Mouse (Mus musculus) kidney, embryonic 14.5 days (tissue): ENCODE measurements around the gene Khk. TPM values are rescaled to one million over a fixed set of nuclear protein-coding genes. Genes with fewer than 3 reads are reported as not detected.

ENCODE experiments used
- ATAC-seq: fragments of 200-750 bp; cut with Nextera tagmentation; 2 replicates; pipeline ENCODE4 v1.8.0; 2017; ENCODE audit warnings: moderate number of reproducible peaks, mild to moderate bottlenecking, moderate TSS enrichment, moderate library complexity; ENCODE audit not compliant: low FRiP score, low TSS enrichment
- H3K27ac ChIP-seq: fragments of 300-500 bp; sonication (generic); 2 replicates; pipeline ENCODE4 v1.5.1; 2014; ENCODE audit warnings: low read depth, mild to moderate bottlenecking, low read length, moderate library complexity, mixed read lengths
- H3K27me3 ChIP-seq: fragments of 300-500 bp; sonication (generic); 2 replicates; pipeline ENCODE4 v1.6.1; 2014; ENCODE audit warnings: mild to moderate bottlenecking, low read length; ENCODE audit not compliant: control insufficient read depth, insufficient read depth
- H3K36me3 ChIP-seq: fragments of 300-500 bp; sonication (generic); 2 replicates; pipeline ENCODE4 v1.6.1; 2014; ENCODE audit warnings: low read length, mixed read lengths; ENCODE audit not compliant: control insufficient read depth, insufficient read depth
- H3K4me1 ChIP-seq: fragments of 300-500 bp; sonication (generic); 2 replicates; pipeline ENCODE4 v1.6.1; 2014; ENCODE audit warnings: low read length, mixed read lengths; ENCODE audit not compliant: control insufficient read depth, insufficient read depth
- H3K4me2 ChIP-seq: fragments of 300-500 bp; sonication (generic); replicated peaks from 2 replicates; pipeline ENCODE4 v1.6.1; 2014; ENCODE audit warnings: low read depth, mild to moderate bottlenecking, low read length
- H3K4me3 ChIP-seq: fragments of 300-500 bp; sonication (generic); 2 replicates; pipeline ENCODE4 v1.5.1; 2014; ENCODE audit warnings: mild to moderate bottlenecking, low read length
- H3K9ac ChIP-seq: fragments of 300-500 bp; sonication (generic); 2 replicates; pipeline ENCODE4 v1.6.1; 2014; ENCODE audit warnings: low read depth, mild to moderate bottlenecking, low read length, moderate library complexity
- H3K9me3 ChIP-seq: fragments of 300-500 bp; sonication (generic); 2 replicates; pipeline ENCODE4 v1.6.1; 2016; ENCODE audit warnings: low read length; ENCODE audit not compliant: control insufficient read depth
- WGBS: fragments of 180-500 bp; shearing (Covaris S2); extraction: QIAGEN DNeasy Blood & Tissue Kit; methylation state at CpG from one replicate; pipeline ENCODE4 v1.1.7; 2014; 5-methylcytosine and 5-hydroxymethylcytosine counted together
- polyA plus RNA-seq: library from polyadenylated mRNA; unstranded; fragments of >200 nt; fragmentation: Nextera tagmentation; extraction: Ambion mirVana; gene quantifications from 2 replicates; pipeline ENCODE4 v1.2.1, GENCODE M21; 2014

The Khk gene
- polyA plus RNA-seq, 1 experiment from 2014 or later, result 31.4 TPM

- Histone ChIP-seq H3K4me2 (no peak within 1 kb of the TSS), H3K27me3 (no peaks in the 10 kb centered on the region), H3K4me1 (peaks cover 3% of the 10 kb centered on the region; the same call in 1 of the 2 replicates), H3K36me3 (no peaks in the 10 kb centered on the region), H3K27ac (no peak within 1 kb of the TSS), H3K4me3 (no peak within 1 kb of the TSS), H3K9me3 (no peaks in the 10 kb centered on the region), H3K9ac (no peak within 1 kb of the TSS)
- peak; percentile 22; the same call in 1 of the 2 replicates for ATAC-seq
- 64% methylated on average over 8 of the region's 8 CpGs for WGBS
Measured at GRCm38 (mm10) chr5:30968416-30968815, 47.2 kb downstream of the Khk start, which contains the start of gene Tcf23. Gene Tcf23, plus strand, starts transcription at chr5:30968662.

- H3K4me1 ChIP-seq, result peaks cover 7% of the 10 kb centered on the region; the same call in 1 of the 2 replicates
- H3K4me2 ChIP-seq, result no peak overlapping the region
- no peaks in the 10 kb centered on the region for H3K9me3 ChIP-seq
- H3K36me3 ChIP-seq, result no peaks in the 10 kb centered on the region
- 76% methylated on average over 2 of the region's 2 CpGs for WGBS
- ATAC-seq, result no peak
- no peaks in the 10 kb centered on the region for H3K27me3 ChIP-seq
- H3K27ac ChIP-seq, result no peak overlapping the region
- no peak overlapping the region for H3K4me3 ChIP-seq
- no peak overlapping the region for H3K9ac ChIP-seq
Measured at GRCm38 (mm10) chr5:30969440-30969839, 48.2 kb downstream of the Khk start.

- no peaks in the 10 kb centered on the region for H3K27me3 ChIP-seq
- no peak overlapping the region for H3K4me2 ChIP-seq
- H3K9ac ChIP-seq, result no peak overlapping the region
- H3K9me3 ChIP-seq, result no peaks in the 10 kb centered on the region
- H3K27ac ChIP-seq, result peak overlapping the region; percentile 38; the same call in 1 of the 2 replicates
- 35% methylated on average over 9 of the region's 9 CpGs for WGBS
- peak; percentile 93 for ATAC-seq
- H3K36me3 ChIP-seq, result no peaks in the 10 kb centered on the region
- no peak overlapping the region for H3K4me3 ChIP-seq
- H3K4me1 ChIP-seq, result peaks cover 15% of the 10 kb centered on the region; the same call in 1 of the 2 replicates
Measured at GRCm38 (mm10) chr5:30974870-30975656, 53.8 kb downstream of the Khk start.

Other genes with a start within 250 kb of the Khk start
- 3.8 and 7.2 TPM in 2 replicates for gene Dpysl5, start 209.9 kb upstream of the Khk start, polyA plus RNA-seq
- gene Mapre3, start 106.8 kb upstream of the Khk start, polyA plus RNA-seq, result 13.6 and 19.3 TPM in 2 replicates
- gene Tmem214, start 53.4 kb upstream of the Khk start, polyA plus RNA-seq, result 53.1 and 65.1 TPM in 2 replicates
- 19.5 and 27.1 TPM in 2 replicates for gene Agbl5, start 32.7 kb upstream of the Khk start, polyA plus RNA-seq
- gene Ost4, start 13.6 kb upstream of the Khk start, polyA plus RNA-seq, result 500 and 653 TPM in 2 replicates
- 170 and 191 TPM in 2 replicates for gene Emilin1, start 8.0 kb upstream of the Khk start, polyA plus RNA-seq
- 7.5 and 10.4 TPM in 2 replicates for gene Cgref1, start 24.2 kb downstream of the Khk start, polyA plus RNA-seq
- 97.6 and 99.5 TPM in 2 replicates for gene Preb, start 38.9 kb downstream of the Khk start, polyA plus RNA-seq
- gene Tcf23, start 47.2 kb downstream of the Khk start, polyA plus RNA-seq, result 0.51 and 0.83 TPM in 2 replicates
- gene Atraid, start 126.9 kb downstream of the Khk start, polyA plus RNA-seq, result 144 and 160 TPM in 2 replicates
- 5.5 and 10.9 TPM in 2 replicates for gene Slc5a6, start 127.5 kb downstream of the Khk start, polyA plus RNA-seq
- gene Cad, start 133.3 kb downstream of the Khk start, polyA plus RNA-seq, result 35.4 and 40.5 TPM in 2 replicates
- not detected in 2 replicates for gene Dnajc5g, start 184.9 kb downstream of the Khk start, polyA plus RNA-seq
- gene Slc30a3, start 186.8 kb downstream of the Khk start, polyA plus RNA-seq, result 1.9 and 3.4 TPM in 2 replicates
- gene Trim54, start 195.3 kb downstream of the Khk start, polyA plus RNA-seq, result not detected in 2 replicates
- gene Ucn, start 217.4 kb downstream of the Khk start, polyA plus RNA-seq, result not detected in 2 replicates
- 67.5 and 68.3 TPM in 2 replicates for gene Mpv17, start 232.8 kb downstream of the Khk start, polyA plus RNA-seq